Mouse (Mus musculus): ENCODE results near the gene Gm10647. TPM values are rescaled to one million over a fixed set of nuclear protein-coding genes. Genes with fewer than 3 reads are reported as not detected.
"Not testable (repeated sequence)": the region's sequence is repeated elsewhere in the genome, so short reads cannot be mapped to it uniquely, and the experiment has no call there.

Gm10647 gene
- polyA plus RNA-seq, 1 experiment from 2014 or later: 0.34 TPM

- Histone ChIP-seq H3K4me1 (replicated peaks; ENCODE audit: control insufficient read depth, insufficient read depth, low read length) (no peaks in the 10 kb centered on the region), H3K27ac (ENCODE audit: low read depth, low read length) (peak overlapping the region; percentile 86), H3K9ac (ENCODE audit: low read depth, low read length) (peak overlapping the region; percentile 78), H3K4me2 (replicated peaks; ENCODE audit: low read depth, low read length) (peak overlapping the region; percentile 81), H3K27me3 (ENCODE audit: control insufficient read depth, insufficient read depth, low read length) (no peaks in the 10 kb centered on the region), H3K9me3 (ENCODE audit: control insufficient read depth, low read length) (no peaks in the 10 kb centered on the region), H3K4me3 (ENCODE audit: low read depth, low read length) (peak overlapping the region; percentile 66), H3K36me3 (ENCODE audit: control insufficient read depth, insufficient read depth, low read length) (0 out of 2 replicates have a peak, but pooled peaks cover 2% of the 10 kb centered on the region)
- ATAC-seq (ENCODE audit: low FRiP score): peak; percentile 79
- WGBS: 2% methylated on average over 39 of the region's 43 CpGs
- no peak for DNase-seq (ENCODE audit: low spot score)
These were observed 2.0 kb upstream of the Gm10647 start for GRCm38 (mm10) chr9:66794629-66795463.

DNA sequence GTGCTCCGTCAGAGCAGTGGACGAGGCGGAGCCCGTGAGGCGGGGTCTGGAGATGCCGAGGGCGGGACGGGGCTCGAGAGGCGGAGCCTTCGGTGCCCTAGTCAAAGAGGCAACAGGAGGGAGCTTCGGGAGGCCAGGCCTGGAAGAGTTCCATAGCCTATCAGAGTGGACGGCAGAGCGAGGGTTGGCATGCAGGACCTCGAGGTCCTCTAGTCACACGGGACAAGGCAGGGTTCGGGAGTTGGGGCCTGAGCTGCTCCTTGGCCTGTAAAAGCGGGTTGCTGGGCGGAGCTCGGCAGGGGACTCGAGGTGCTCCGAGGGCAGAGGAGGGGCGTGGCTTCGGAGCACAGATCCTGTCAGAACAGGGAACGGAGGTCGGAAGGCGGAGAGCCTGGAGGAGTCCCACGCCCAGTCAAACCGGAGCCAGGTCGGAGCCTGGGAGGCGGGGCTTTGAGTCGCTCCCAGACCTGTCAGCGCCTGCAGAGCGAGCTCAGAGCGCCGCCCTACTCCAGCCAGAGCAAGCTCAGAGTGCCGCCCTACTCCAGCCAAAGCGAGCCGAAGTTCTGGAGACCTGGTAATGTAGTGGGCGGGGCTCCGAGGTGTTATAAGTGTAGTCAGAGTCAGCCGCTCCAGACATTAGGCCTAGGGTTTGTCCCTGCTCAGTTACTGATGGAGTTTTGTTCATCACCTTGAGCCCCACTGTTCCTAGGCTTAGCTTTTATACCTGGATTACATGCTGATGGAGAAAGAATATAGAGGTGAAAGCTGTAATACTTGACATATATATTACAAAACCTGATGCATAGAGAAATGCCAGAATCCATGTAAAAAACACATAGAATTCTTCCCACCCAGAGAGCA, 1.1 kb upstream of the Gm10647 start, which contains the start of gene Aph1b:
Aph1b (minus strand) TSS at position 27 of the 861 bp plus-strand sequence.
- no peaks in the 10 kb centered on the region for H3K4me1 ChIP-seq (replicated peaks; ENCODE audit: control insufficient read depth, insufficient read depth, low read length)
- peak within 1 kb of the TSS; percentile 86 for H3K27ac ChIP-seq (ENCODE audit: low read depth, low read length)
- H3K4me2 ChIP-seq (replicated peaks; ENCODE audit: low read depth, low read length): peak within 1 kb of the TSS; percentile 81
- 1% methylated on average over 42 of the region's 42 CpGs for WGBS
- H3K4me3 ChIP-seq (ENCODE audit: low read depth, low read length): peak within 1 kb of the TSS; percentile 66
- H3K9me3 ChIP-seq (ENCODE audit: control insufficient read depth, low read length): no peaks in the 10 kb centered on the region
- no peaks in the 10 kb centered on the region for H3K27me3 ChIP-seq (ENCODE audit: control insufficient read depth, insufficient read depth, low read length)
- ATAC-seq (ENCODE audit: low FRiP score) (peak; percentile 99), DNase-seq (ENCODE audit: low spot score) (peak; percentile 96)
- H3K36me3 ChIP-seq (ENCODE audit: control insufficient read depth, insufficient read depth, low read length): no peaks in the 10 kb centered on the region
- H3K9ac ChIP-seq (ENCODE audit: low read depth, low read length): peak within 1 kb of the TSS; percentile 78

GRCm38 (mm10) chr9:66801947-66802346, 5.1 kb downstream of the Gm10647 start:
- Histone ChIP-seq H3K36me3 (ENCODE audit: control insufficient read depth, insufficient read depth, low read length) (no peaks in the 10 kb centered on the region), H3K4me1 (replicated peaks; ENCODE audit: control insufficient read depth, insufficient read depth, low read length) (no peaks in the 10 kb centered on the region), H3K9ac (ENCODE audit: low read depth, low read length) (no peak overlapping the region), H3K27ac (ENCODE audit: low read depth, low read length) (no peak overlapping the region), H3K4me3 (ENCODE audit: low read depth, low read length) (no peak overlapping the region), H3K27me3 (ENCODE audit: control insufficient read depth, insufficient read depth, low read length) (no peaks in the 10 kb centered on the region; the same call in 1 of the 2 replicates), H3K4me2 (replicated peaks; ENCODE audit: low read depth, low read length) (no peak overlapping the region), H3K9me3 (ENCODE audit: control insufficient read depth, low read length) (no peaks in the 10 kb centered on the region)
- ATAC-seq (ENCODE audit: low FRiP score): no peak
- DNase-seq (ENCODE audit: low spot score): no peak
- WGBS: 50% methylated on average over 12 of the region's 12 CpGs

DNA sequence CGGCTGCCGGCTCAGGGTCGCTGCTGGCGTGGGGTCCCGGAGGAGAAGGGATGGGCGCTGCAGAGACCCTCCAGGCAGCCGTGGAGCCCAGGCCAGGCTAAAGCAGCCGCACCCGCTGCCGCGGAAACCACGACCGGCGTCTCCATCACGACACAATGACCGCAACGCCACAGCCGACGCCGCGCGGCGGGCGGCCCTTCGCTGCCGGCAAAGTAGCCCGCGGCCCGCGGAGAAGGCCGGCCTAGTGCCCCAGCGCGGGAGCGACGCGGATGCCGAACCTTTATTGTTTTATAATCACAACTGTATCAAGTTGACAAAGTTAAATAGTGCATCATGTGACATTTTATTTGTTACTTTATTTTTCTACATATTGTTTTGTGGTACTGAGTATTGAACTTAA, 9.1 kb downstream of the Gm10647 start:
- DNase-seq (ENCODE audit: low spot score): peak; percentile 62
- H3K4me3 ChIP-seq (ENCODE audit: low read depth, low read length): peak overlapping the region; percentile 19; the same call in 1 of the 2 replicates
- not testable (repeated sequence) for H3K36me3 ChIP-seq (ENCODE audit: control insufficient read depth, insufficient read depth, low read length); H3K4me2 ChIP-seq (replicated peaks; ENCODE audit: low read depth, low read length); H3K27ac ChIP-seq (ENCODE audit: low read depth, low read length); ATAC-seq (ENCODE audit: low FRiP score); H3K9me3 ChIP-seq (ENCODE audit: control insufficient read depth, low read length); H3K9ac ChIP-seq (ENCODE audit: low read depth, low read length); H3K27me3 ChIP-seq (ENCODE audit: control insufficient read depth, insufficient read depth, low read length); H3K4me1 ChIP-seq (replicated peaks; ENCODE audit: control insufficient read depth, insufficient read depth, low read length)
- WGBS: 1% methylated on average over 26 of the region's 37 CpGs

- DNase-seq (ENCODE audit: low spot score) (no peak), ATAC-seq (ENCODE audit: low FRiP score) (no peak)
- whole genome bisulfite sequencing: 13% methylated on average over 2 of the region's 2 CpGs
- Histone ChIP-seq H3K4me2 (replicated peaks; ENCODE audit: low read depth, low read length) (no peak overlapping the region), H3K27me3 (ENCODE audit: control insufficient read depth, insufficient read depth, low read length) (no peaks in the 10 kb centered on the region), H3K27ac (ENCODE audit: low read depth, low read length) (no peak overlapping the region), H3K4me3 (ENCODE audit: low read depth, low read length) (no peak overlapping the region), H3K9ac (ENCODE audit: low read depth, low read length) (no peak overlapping the region), H3K9me3 (ENCODE audit: control insufficient read depth, low read length) (no peaks in the 10 kb centered on the region), H3K36me3 (ENCODE audit: control insufficient read depth, insufficient read depth, low read length) (no peaks in the 10 kb centered on the region), H3K4me1 (replicated peaks; ENCODE audit: control insufficient read depth, insufficient read depth, low read length) (no peaks in the 10 kb centered on the region)
These were observed 16.6 kb downstream of the Gm10647 start for GRCm38 (mm10) chr9:66813392-66813791.

DNA sequence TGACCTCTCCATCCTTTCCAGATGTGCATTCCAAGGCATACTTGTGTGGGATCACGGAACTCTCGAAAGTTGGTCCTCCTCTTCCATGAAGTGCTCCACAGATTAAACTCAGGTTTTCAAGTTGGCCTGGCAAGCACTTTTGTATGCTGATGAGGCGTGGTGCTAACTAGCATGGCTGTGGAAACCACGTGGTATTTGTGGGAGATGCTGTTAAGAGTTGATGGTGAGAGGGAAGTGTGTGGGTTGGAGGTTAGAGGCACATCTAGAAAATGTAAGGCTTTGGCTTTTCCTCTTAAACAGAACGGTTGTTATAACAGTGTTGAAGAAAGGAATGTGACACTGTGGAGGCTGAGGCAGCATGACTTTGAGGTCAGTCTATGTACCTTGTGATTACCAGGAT, 24.2 kb downstream of the Gm10647 start:
- H3K9me3 ChIP-seq (ENCODE audit: control insufficient read depth, low read length): no peaks in the 10 kb centered on the region
- no peaks in the 10 kb centered on the region for H3K4me1 ChIP-seq (replicated peaks; ENCODE audit: control insufficient read depth, insufficient read depth, low read length)
- no peak overlapping the region for H3K27ac ChIP-seq (ENCODE audit: low read depth, low read length)
- WGBS: 77% methylated on average over 5 of the region's 5 CpGs
- DNase-seq (ENCODE audit: low spot score): no peak
- no peak for ATAC-seq (ENCODE audit: low FRiP score)
- H3K4me3 ChIP-seq (ENCODE audit: low read depth, low read length): no peak overlapping the region
- H3K4me2 ChIP-seq (replicated peaks; ENCODE audit: low read depth, low read length): no peak overlapping the region
- H3K27me3 ChIP-seq (ENCODE audit: control insufficient read depth, insufficient read depth, low read length): no peaks in the 10 kb centered on the region
- no peak overlapping the region for H3K9ac ChIP-seq (ENCODE audit: low read depth, low read length)
- H3K36me3 ChIP-seq (ENCODE audit: control insufficient read depth, insufficient read depth, low read length): no peaks in the 10 kb centered on the region

DNA sequence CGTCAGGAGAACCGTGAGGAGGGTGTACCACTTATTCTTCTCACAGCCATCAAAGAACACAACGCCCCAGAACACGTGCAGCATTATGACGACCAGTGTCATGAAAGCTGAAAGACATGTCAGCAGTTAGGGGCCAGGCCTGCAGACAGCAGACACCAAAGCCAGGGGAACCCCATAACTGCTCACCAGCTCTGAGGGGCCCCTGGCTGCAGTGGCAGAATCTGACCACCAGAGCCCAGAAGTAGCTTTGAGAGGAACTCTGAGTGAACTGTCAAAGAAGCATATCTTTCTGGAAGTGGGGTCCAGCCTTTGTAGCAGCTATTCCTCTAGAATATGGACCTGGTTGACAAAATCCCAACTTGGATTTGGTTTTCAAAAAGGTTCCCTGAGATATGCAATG, 25.4 kb downstream of the Gm10647 start:
- H3K4me1 ChIP-seq (replicated peaks; ENCODE audit: control insufficient read depth, insufficient read depth, low read length); DNase-seq (ENCODE audit: low spot score); ATAC-seq (ENCODE audit: low FRiP score); H3K27me3 ChIP-seq (ENCODE audit: control insufficient read depth, insufficient read depth, low read length); H3K36me3 ChIP-seq (ENCODE audit: control insufficient read depth, insufficient read depth, low read length); H3K4me3 ChIP-seq (ENCODE audit: low read depth, low read length); H3K4me2 ChIP-seq (replicated peaks; ENCODE audit: low read depth, low read length); H3K27ac ChIP-seq (ENCODE audit: low read depth, low read length); H3K9ac ChIP-seq (ENCODE audit: low read depth, low read length); H3K9me3 ChIP-seq (ENCODE audit: control insufficient read depth, low read length): not testable (repeated sequence)
- WGBS: no CpG with 5 or more reads among the region's 5 CpGs

DNA sequence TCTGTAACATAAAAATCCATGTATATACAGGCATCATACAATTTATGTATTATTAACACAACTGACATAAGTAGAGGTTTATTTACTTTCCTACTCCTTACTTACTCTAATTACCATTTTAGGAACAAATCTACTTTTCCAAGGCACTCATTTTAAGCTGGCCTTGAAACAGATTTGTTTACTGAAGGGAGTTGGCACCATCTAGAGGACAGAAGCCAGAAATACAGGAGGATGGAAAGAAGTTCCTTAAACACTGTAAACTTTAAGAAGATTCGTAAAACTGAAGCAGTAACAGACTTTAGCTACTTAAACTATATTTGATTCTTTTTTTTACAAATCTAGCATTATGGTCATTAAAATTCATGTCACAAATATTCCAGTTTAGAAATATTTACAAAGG, 29.2 kb downstream of the Gm10647 start:
- Histone ChIP-seq H3K4me2 (replicated peaks; ENCODE audit: low read depth, low read length) (no peak overlapping the region), H3K4me3 (ENCODE audit: low read depth, low read length) (no peak overlapping the region), H3K27ac (ENCODE audit: low read depth, low read length) (no peak overlapping the region), H3K36me3 (ENCODE audit: control insufficient read depth, insufficient read depth, low read length) (no peaks in the 10 kb centered on the region), H3K27me3 (ENCODE audit: control insufficient read depth, insufficient read depth, low read length) (no peaks in the 10 kb centered on the region), H3K4me1 (replicated peaks; ENCODE audit: control insufficient read depth, insufficient read depth, low read length) (no peaks in the 10 kb centered on the region), H3K9me3 (ENCODE audit: control insufficient read depth, low read length) (no peaks in the 10 kb centered on the region), H3K9ac (ENCODE audit: low read depth, low read length) (no peak overlapping the region)
- peak; percentile 58 for DNase-seq (ENCODE audit: low spot score)
- no peak for ATAC-seq (ENCODE audit: low FRiP score)
- WGBS: 53% methylated on average over 1 of the region's 1 CpGs

All from hindbrain, embryonic 11.5 days (tissue).